13 mouse cellular contexts compared by ENCODE assay signal in genomic region chr11:104029692-104030091, GRCm38 (mm10).
DNase-seq lines count a peak whose midpoint lies in the region; ATAC-seq and TF ChIP-seq lines count a peak whose summit lies in the region.
"Had no signal": no experiment of that assay in that cellular context is flagged by ENCODE, and none has a peak within 500 bp of the region (broad histone marks: within the 10 kb centered on the region; RNA-seq: fewer than 3 reads in every experiment).

No protein-coding gene starts in this region.

- no peak overlapping the region for H3K9ac ChIP-seq in hindbrain, postnatal 0 days (replicated peaks; ENCODE audit: low read length)
- H3K9ac ChIP-seq in midbrain, postnatal 0 days (replicated peaks; ENCODE audit: low read length, poor library complexity, severe bottlenecking): no peak overlapping the region
- H3K9ac ChIP-seq: limb, embryonic 13.5 days had no signal

- no peak overlapping the region for H3K4me3 ChIP-seq in lung, adult 2 months (replicated peaks; ENCODE audit: extremely low read depth, low read depth, low read length)
- no peak overlapping the region for H3K4me3 ChIP-seq in myocyte
- no peak overlapping the region for H3K4me3 ChIP-seq in hindbrain, postnatal 0 days (ENCODE audit: low read length)
- no peak overlapping the region for H3K4me3 ChIP-seq in midbrain, postnatal 0 days (ENCODE audit: low read depth, low read length)
- H3K4me3 ChIP-seq: limb, embryonic 13.5 days had no signal

- no peak for ATAC-seq in hindbrain, postnatal 0 days
- no peak for ATAC-seq in midbrain, postnatal 0 days (ENCODE audit: low FRiP score)
- no peak for ATAC-seq in erythroid progenitor cell, adult 5-6 weeks (replicated peaks; ENCODE audit: low FRiP score, poor library complexity, severe bottlenecking)

- no peaks in the 10 kb centered on the region for H3K79me2 ChIP-seq in myocyte (ENCODE audit: control insufficient read depth, insufficient read depth)

- H3K9me3 ChIP-seq in hindbrain, postnatal 0 days (ENCODE audit: low read length): no peaks in the 10 kb centered on the region
- H3K9me3 ChIP-seq in midbrain, postnatal 0 days (ENCODE audit: low read length): no peaks in the 10 kb centered on the region
- H3K9me3 ChIP-seq: limb, embryonic 13.5 days had no signal

- H3K27ac ChIP-seq in hindbrain, postnatal 0 days: no peak overlapping the region
- no peak overlapping the region for H3K27ac ChIP-seq in midbrain, postnatal 0 days (ENCODE audit: low read depth, low read length)
- H3K27ac ChIP-seq: limb, embryonic 13.5 days had no signal

- H3K4me1 ChIP-seq in lung, adult 2 months (ENCODE audit: control insufficient read depth, insufficient read depth, low read length): no peaks in the 10 kb centered on the region
- no peaks in the 10 kb centered on the region for H3K4me1 ChIP-seq in hindbrain, postnatal 0 days (ENCODE audit: insufficient read depth, low read length)
- H3K4me1 ChIP-seq in midbrain, postnatal 0 days (ENCODE audit: insufficient read depth, low read length): no peaks in the 10 kb centered on the region
- H3K4me1 ChIP-seq: limb, embryonic 13.5 days had no signal

- no peak for TF ChIP-seq CTCF in lung, adult 2 months (IDR thresholded peaks at IDR 0.05; ENCODE audit: insufficient read depth, low read length)
- TF ChIP-seq CTCF in hindbrain, postnatal 0 days (IDR thresholded peaks at IDR 0.05; ENCODE audit: low read depth): no peak
- no peak for TF ChIP-seq CTCF in midbrain, postnatal 0 days (IDR thresholded peaks at IDR 0.05)

- WGBS in lung, adult 2 months: 45% methylated on average over 9 of the region's 9 CpGs
- 63% methylated on average over 9 of the region's 9 CpGs for WGBS in hindbrain, postnatal 0 days
- WGBS in midbrain, postnatal 0 days: 69% methylated on average over 9 of the region's 9 CpGs

- peak; percentile 3 for DNase-seq in lung, adult 2 months
- no peak for DNase-seq in lung, postnatal 14 days
- peak; percentile 77 to 82 for DNase-seq in B cell, adult 2 months
- DNase-seq in R1 (ENCODE audit: low read depth, low spot score): peak; percentile 82
- no peak for DNase-seq in hindbrain, postnatal 0 days (ENCODE audit: low spot score)
- DNase-seq in midbrain, postnatal 0 days (ENCODE audit: low spot score): no peak
- DNase-seq: adrenal gland, postnatal 25 days; cerebellum, postnatal 14 days; kidney, adult 2 months had no signal

- no peak overlapping the region for H3ac ChIP-seq in myocyte (ENCODE audit: control insufficient read depth, insufficient read length)

- H3K36me3 ChIP-seq in myocyte (ENCODE audit: control insufficient read depth, insufficient read depth): no peaks in the 10 kb centered on the region
- no peaks in the 10 kb centered on the region for H3K36me3 ChIP-seq in hindbrain, postnatal 0 days (ENCODE audit: insufficient read depth, low read length)
- H3K36me3 ChIP-seq in midbrain, postnatal 0 days (ENCODE audit: insufficient read depth, low read length): no peaks in the 10 kb centered on the region
- H3K36me3 ChIP-seq: limb, embryonic 13.5 days had no signal

- no peak for TF ChIP-seq POLR2A in lung, adult 2 months (IDR thresholded peaks at IDR 0.05; ENCODE audit: borderline replicate concordance, extremely low read depth, low read depth, low read length)
- TF ChIP-seq POLR2A in myocyte (IDR thresholded peaks at IDR 0.05; ENCODE audit: insufficient read length, low read depth): no peak

- peak overlapping the region; percentile 70 for H3K4me2 ChIP-seq in myocyte (ENCODE audit: low read depth)
- no peak overlapping the region for H3K4me2 ChIP-seq in hindbrain, postnatal 0 days (ENCODE audit: low read depth, low read length)
- no peak overlapping the region for H3K4me2 ChIP-seq in midbrain, postnatal 0 days (ENCODE audit: low read depth, low read length, poor library complexity, severe bottlenecking)
- H3K4me2 ChIP-seq: heart, embryonic 11.5 days; limb, embryonic 13.5 days had no signal

- no peaks in the 10 kb centered on the region for H3K27me3 ChIP-seq in myocyte (ENCODE audit: control insufficient read depth, insufficient read depth, insufficient read length)
- no peaks in the 10 kb centered on the region for H3K27me3 ChIP-seq in hindbrain, postnatal 0 days (ENCODE audit: insufficient read depth, low read length)
- no peaks in the 10 kb centered on the region for H3K27me3 ChIP-seq in midbrain, postnatal 0 days (ENCODE audit: insufficient read depth, low read length)
- H3K27me3 ChIP-seq: limb, embryonic 13.5 days had no signal

TF ChIP-seq in myocyte, 11 proteins besides CTCF, POLR2A, EP300 and RAD21:
- TF ChIP-seq E2F4 (IDR thresholded peaks at IDR 0.05; ENCODE audit: insufficient read depth) (no peak), USF1 (IDR thresholded peaks at IDR 0.05; ENCODE audit: low read depth) (no peak), REST (IDR thresholded peaks at IDR 0.05; ENCODE audit: insufficient read depth, insufficient read length) (no peak), MAX (IDR thresholded peaks at IDR 0.05; ENCODE audit: low read depth) (no peak)

Comparison
In these comparisons a context has a peak if more than half of its experiments do, and no peak if none do; other contexts are left out.
1. DNase-seq: peak in lung, adult 2 months (single experiment), B cell, adult 2 months (2 of 2) and R1 (single experiment); none in lung, postnatal 14 days (single experiment), hindbrain, postnatal 0 days (single experiment) and midbrain, postnatal 0 days (single experiment).